Mouse (Mus musculus) intestine, postnatal 0 days (tissue): ENCODE results near the gene Man2a1. TPM values are rescaled to one million over a fixed set of nuclear protein-coding genes. Genes with fewer than 3 reads are reported as not detected.

Source experiments
- ATAC-seq: fragments of 200-750 bp; cut with Nextera tagmentation; 2 replicates; pipeline ENCODE4 v1.8.0; 2017; ENCODE audit warnings: mild to moderate bottlenecking, moderate TSS enrichment, moderate library complexity
- H3K27ac ChIP-seq: fragments of 300-500 bp; sonication (generic); 2 replicates; pipeline ENCODE4 v1.5.1; 2014; ENCODE audit warnings: mild to moderate bottlenecking, low read depth, low read length, moderate library complexity
- H3K27me3 ChIP-seq: fragments of 300-500 bp; sonication (generic); replicated peaks from 2 replicates; pipeline ENCODE4 v1.6.1; 2014; ENCODE audit warnings: low read length, mixed read lengths; ENCODE audit not compliant: control insufficient read depth, insufficient read depth
- H3K36me3 ChIP-seq: fragments of 300-500 bp; sonication (generic); 2 replicates; pipeline ENCODE4 v1.6.1; 2014; ENCODE audit warnings: mild to moderate bottlenecking, moderate library complexity; ENCODE audit not compliant: control insufficient read depth, insufficient read depth
- H3K4me1 ChIP-seq: fragments of 300-500 bp; sonication (generic); replicated peaks from 2 replicates; pipeline ENCODE4 v1.6.1; 2014; ENCODE audit warnings: antibody characterized with exemption, low read length, mixed read lengths; ENCODE audit not compliant: control insufficient read depth, insufficient read depth
- H3K4me2 ChIP-seq: fragments of 300-500 bp; sonication (generic); replicated peaks from 2 replicates; pipeline ENCODE4 v1.6.1; 2014; ENCODE audit warnings: low read depth, mild to moderate bottlenecking, moderate library complexity
- H3K4me3 ChIP-seq: fragments of 300-500 bp; sonication (generic); 2 replicates; pipeline ENCODE4 v1.5.1; 2014; ENCODE audit warnings: low read depth, low read length
- H3K9ac ChIP-seq: fragments of 300-500 bp; sonication (generic); 2 replicates; pipeline ENCODE4 v1.6.1; 2014; ENCODE audit warnings: mild to moderate bottlenecking, low read depth, low read length
- H3K9me3 ChIP-seq: fragments of 300-500 bp; sonication (generic); 2 replicates; pipeline ENCODE4 v1.6.1; 2016; ENCODE audit warnings: mixed run types; ENCODE audit not compliant: control insufficient read depth
- CTCF ChIP-seq: sonication (generic); IDR thresholded peaks from 2 replicates; pipeline ENCODE4 v1.5.1; 2016; ENCODE audit warnings: low read depth, mild to moderate bottlenecking, control low read depth, antibody characterized with exemption, moderate library complexity
- WGBS: fragments of 180-500 bp; shearing (Covaris S2); extraction: QIAGEN DNeasy Blood & Tissue Kit; methylation state at CpG from one replicate; pipeline ENCODE4 v1.1.7; 2014; 5-methylcytosine and 5-hydroxymethylcytosine counted together
- polyA plus RNA-seq: library from polyadenylated mRNA; unstranded; fragments of >200 nt; fragmentation: Nextera tagmentation; extraction: Ambion mirVana; gene quantifications from 2 replicates; pipeline ENCODE4 v1.2.1, GENCODE M21; 2015

The Man2a1 gene
- polyA plus RNA-seq, 1 experiment from 2014 or later: 7.2 TPM

DNA sequence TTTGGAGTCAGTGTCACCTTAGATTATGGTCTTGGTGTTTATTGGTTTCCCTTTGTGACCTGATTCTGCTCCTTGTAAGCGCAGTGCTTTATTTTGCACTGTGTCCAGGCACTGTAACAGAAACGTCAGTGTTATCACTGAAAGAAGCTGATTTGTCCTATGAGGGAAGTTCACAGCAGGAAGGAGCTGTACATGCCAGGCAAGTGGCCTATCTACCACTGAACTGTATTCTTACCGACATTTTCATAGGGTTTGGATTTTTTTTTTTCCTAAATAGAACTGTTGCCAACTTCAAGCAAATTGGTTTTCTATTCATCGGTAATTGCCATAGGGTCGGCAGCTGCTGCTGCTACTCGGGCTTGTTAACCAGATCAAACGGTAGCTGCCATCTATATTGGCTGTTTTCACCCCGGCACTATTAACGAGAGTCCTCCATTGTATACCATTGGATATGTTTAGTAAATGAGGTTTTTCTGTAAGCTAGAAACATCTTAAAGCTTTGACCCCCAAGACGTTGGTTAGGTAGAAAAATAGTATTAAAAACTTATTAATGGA is 96.8 kb downstream of the Man2a1 start:
- 91% methylated on average over 10 of the region's 10 CpGs for WGBS
- no peaks in the 10 kb centered on the region for H3K9me3 ChIP-seq
- no peak for ATAC-seq
- no peak for TF ChIP-seq CTCF
- no peak overlapping the region for H3K27ac ChIP-seq
- H3K4me2 ChIP-seq: no peak overlapping the region
- no peaks in the 10 kb centered on the region for H3K4me1 ChIP-seq
- peaks cover 19% of the 10 kb centered on the region for H3K36me3 ChIP-seq
- no peaks in the 10 kb centered on the region for H3K27me3 ChIP-seq
- H3K4me3 ChIP-seq: no peak overlapping the region
- H3K9ac ChIP-seq: no peak overlapping the region

GRCm38 (mm10) chr17:64698516-64698915 is 98.0 kb downstream of the Man2a1 start:
- WGBS: 86% methylated on average over 8 of the region's 8 CpGs
- Histone ChIP-seq H3K27ac (no peak overlapping the region), H3K36me3 (peaks cover 19% of the 10 kb centered on the region), H3K4me1 (no peaks in the 10 kb centered on the region), H3K27me3 (no peaks in the 10 kb centered on the region), H3K4me3 (no peak overlapping the region), H3K4me2 (no peak overlapping the region), H3K9me3 (no peaks in the 10 kb centered on the region), H3K9ac (no peak overlapping the region)
- no peak for ATAC-seq
- no peak for TF ChIP-seq CTCF

- H3K4me2 ChIP-seq: no peak overlapping the region
- no peaks in the 10 kb centered on the region for H3K36me3 ChIP-seq
- WGBS: 95% methylated on average over 4 of the region's 4 CpGs
- no peaks in the 10 kb centered on the region for H3K4me1 ChIP-seq
- no peaks in the 10 kb centered on the region for H3K27me3 ChIP-seq
- H3K4me3 ChIP-seq: no peak overlapping the region
- no peak overlapping the region for H3K9ac ChIP-seq
- TF ChIP-seq CTCF: no peak
- H3K27ac ChIP-seq: no peak overlapping the region
- no peaks in the 10 kb centered on the region for H3K9me3 ChIP-seq
- ATAC-seq: no peak
Measured at GRCm38 (mm10) chr17:64703649-64704230, 103.2 kb downstream of the Man2a1 start.

DNA sequence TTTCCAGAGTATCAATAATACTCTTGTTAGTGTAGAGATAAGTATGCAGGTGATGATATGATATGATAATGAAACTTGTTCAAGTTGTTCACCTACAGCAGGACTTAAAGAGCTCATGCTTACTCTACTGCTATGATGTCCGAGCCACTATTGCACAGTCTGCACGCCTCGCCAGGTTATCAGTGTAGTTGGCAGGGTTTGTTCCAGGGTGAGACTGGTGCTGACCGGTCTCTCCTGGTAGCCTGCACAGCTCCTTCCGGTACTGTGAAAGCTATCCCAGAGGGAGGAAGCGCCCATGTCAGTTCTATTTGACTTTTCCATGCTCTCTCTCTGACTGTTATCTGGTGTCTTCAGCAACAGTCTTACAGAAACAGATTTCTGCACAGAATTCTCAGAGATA is 107.0 kb downstream of the Man2a1 start:
- WGBS: 92% methylated on average over 6 of the region's 6 CpGs
- Histone ChIP-seq H3K36me3 (peaks cover 4% of the 10 kb centered on the region; the same call in 1 of the 2 replicates), H3K4me1 (no peaks in the 10 kb centered on the region), H3K4me2 (no peak overlapping the region), H3K4me3 (no peak overlapping the region), H3K27ac (no peak overlapping the region), H3K27me3 (no peaks in the 10 kb centered on the region), H3K9me3 (no peaks in the 10 kb centered on the region), H3K9ac (no peak overlapping the region)
- TF ChIP-seq CTCF: no peak
- ATAC-seq: no peak

DNA sequence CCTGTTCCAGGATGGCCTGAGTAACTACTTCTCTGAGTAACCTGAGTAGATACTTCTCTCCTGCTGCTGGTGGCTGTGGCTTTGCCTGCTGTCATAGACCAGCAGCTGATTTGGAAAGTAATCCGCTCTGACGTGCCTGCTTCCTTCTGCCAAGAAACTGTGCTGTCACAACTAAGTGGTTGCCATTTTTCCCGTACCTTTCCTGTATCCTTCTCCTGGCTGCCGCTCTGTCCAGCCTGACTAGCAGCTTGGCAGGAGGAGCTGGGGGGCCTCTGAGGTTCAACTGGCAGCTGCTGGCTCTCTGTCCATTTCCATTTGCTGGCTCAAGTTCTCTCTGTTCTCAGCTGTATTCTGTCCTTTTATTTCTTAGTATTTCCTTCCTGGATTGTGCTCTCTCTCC is 115.8 kb downstream of the Man2a1 start:
- no peak overlapping the region for H3K9ac ChIP-seq
- 79% methylated on average over 4 of the region's 4 CpGs for WGBS
- no peak overlapping the region for H3K27ac ChIP-seq
- H3K27me3 ChIP-seq: no peaks in the 10 kb centered on the region
- H3K9me3 ChIP-seq: no peaks in the 10 kb centered on the region
- no peak for ATAC-seq
- H3K4me2 ChIP-seq: no peak overlapping the region
- TF ChIP-seq CTCF: no peak
- H3K4me1 ChIP-seq: no peaks in the 10 kb centered on the region
- H3K4me3 ChIP-seq: no peak overlapping the region
- peaks cover 28% of the 10 kb centered on the region for H3K36me3 ChIP-seq

DNA sequence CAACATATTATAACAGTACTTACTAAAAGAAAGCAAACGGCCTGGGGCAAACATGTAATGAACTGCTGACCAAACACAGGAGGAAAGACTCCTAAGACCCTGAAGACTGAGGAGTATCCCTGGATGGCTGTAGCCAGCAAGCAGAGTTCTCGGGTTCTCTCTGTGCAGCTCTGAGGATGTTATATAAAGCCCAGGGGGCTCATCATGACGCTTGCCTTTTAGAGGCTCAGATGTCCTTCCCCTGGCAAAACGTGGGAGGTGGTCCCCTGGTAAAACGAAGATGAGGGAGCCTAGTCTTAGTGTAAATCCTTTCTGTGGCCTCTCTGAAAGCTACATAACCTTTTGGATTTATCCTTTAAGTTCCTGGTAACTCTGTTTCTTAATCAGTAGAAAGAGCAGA is 119.2 kb downstream of the Man2a1 start:
- Histone ChIP-seq H3K9ac (no peak overlapping the region), H3K4me2 (no peak overlapping the region), H3K9me3 (no peaks in the 10 kb centered on the region), H3K27ac (no peak overlapping the region), H3K36me3 (peaks cover 16% of the 10 kb centered on the region), H3K4me3 (no peak overlapping the region), H3K4me1 (no peaks in the 10 kb centered on the region), H3K27me3 (no peaks in the 10 kb centered on the region)
- no peak for TF ChIP-seq CTCF
- no peak for ATAC-seq
- WGBS: 80% methylated on average over 5 of the region's 5 CpGs
